Mouse (Mus musculus) megakaryocyte, embryonic 14.5 days (primary cell): ENCODE data around the gene Olfr414.

ENCODE experiments used
- FLI1 ChIP-seq: IDR thresholded peaks from 2 replicates; pipeline ENCODE4 v1.6.1; 2012; ENCODE audit warnings: low read length, inconsistent platforms, mixed read lengths
- GATA1 ChIP-seq: IDR thresholded peaks from 3 replicates; pipeline ENCODE4 v1.6.1; 2012; ENCODE audit warnings: mixed read lengths, low read length, inconsistent platforms, borderline replicate concordance

GRCm38 (mm10) chr1:174428407-174428806, 4.5 kb downstream of the Olfr414 start:
- no peak for TF ChIP-seq GATA1
- no peak for TF ChIP-seq FLI1
